Mouse (Mus musculus): ENCODE data around the gene Muc3.

DNA sequence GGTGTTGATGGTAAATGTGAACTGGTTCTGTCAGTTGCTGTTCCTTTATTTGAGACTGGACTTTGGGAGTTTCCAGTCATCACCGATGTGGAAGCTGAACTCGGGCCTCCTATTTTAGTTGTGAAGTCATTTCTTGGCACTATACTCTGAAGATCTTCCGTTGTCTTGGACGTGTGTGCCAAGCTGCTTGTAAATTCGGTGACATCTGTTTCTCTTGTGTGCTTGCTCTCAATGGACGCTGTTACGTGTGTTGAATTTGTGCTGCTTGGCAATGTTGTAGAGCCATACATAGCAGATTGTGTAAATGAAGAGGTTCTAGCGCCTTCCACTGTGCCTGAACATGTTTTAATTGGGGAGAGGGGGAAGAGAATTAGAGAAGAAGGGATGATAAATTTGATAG lies 36.2 kb upstream of the Muc3 start:
- TF ChIP-seq CTCF (IDR thresholded peaks at IDR 0.05 in 2 of 3, conservative IDR thresholded peaks at IDR 0.05 in 1 of 3; ENCODE audit: control insufficient read depth in 1 of 3, insufficient read depth in 1 of 3, low read depth in 2 of 3, low read length in 3 of 3, poor library complexity in 1 of 3, severe bottlenecking in 1 of 3) (no peak), USF1 (IDR thresholded peaks at IDR 0.05; ENCODE audit: low read depth, low read length) (no peak), TAL1 (IDR thresholded peaks at IDR 0.05; ENCODE audit: low read length) (no peak), POLR2AphosphoS2 (IDR thresholded peaks at IDR 0.05; ENCODE audit: low read length) (no peak), RAD21 (IDR thresholded peaks at IDR 0.05; ENCODE audit: low read depth, low read length) (no peak)

All from MEL (cell line).